Mouse (Mus musculus) hindbrain, embryonic 11.5 days (tissue): ENCODE results near the gene Gm5431. TPM values are rescaled to one million over a fixed set of nuclear protein-coding genes. Genes with fewer than 3 reads are reported as not detected.

Source experiments
- ATAC-seq: fragments of 200-750 bp; cut with Nextera tagmentation; 2 replicates; pipeline ENCODE4 v1.8.0; 2017; ENCODE audit warnings: mild to moderate bottlenecking, moderate TSS enrichment, moderate library complexity; ENCODE audit not compliant: low FRiP score
- DNase-seq: peaks from one replicate; pipeline ENCODE4 v3.0.0-alpha.2; 2015; ENCODE audit warnings: low spot score
- H3K27ac ChIP-seq: fragments of 300-500 bp; sonication (generic); 2 replicates; pipeline ENCODE4 v1.5.1; 2014; ENCODE audit warnings: mild to moderate bottlenecking, low read depth, low read length
- H3K27me3 ChIP-seq: fragments of 300-500 bp; sonication (generic); 2 replicates; pipeline ENCODE4 v1.6.1; 2014; ENCODE audit warnings: mild to moderate bottlenecking, low read length, moderate library complexity, mixed read lengths; ENCODE audit not compliant: control insufficient read depth, insufficient read depth
- H3K36me3 ChIP-seq: fragments of 300-500 bp; sonication (generic); 2 replicates; pipeline ENCODE4 v1.6.1; 2014; ENCODE audit warnings: mild to moderate bottlenecking, low read length, moderate library complexity, mixed read lengths; ENCODE audit not compliant: control insufficient read depth, insufficient read depth
- H3K4me1 ChIP-seq: fragments of 300-500 bp; sonication (generic); replicated peaks from 2 replicates; pipeline ENCODE4 v1.6.1; 2014; ENCODE audit warnings: low read length, mixed read lengths; ENCODE audit not compliant: control insufficient read depth, insufficient read depth
- H3K4me2 ChIP-seq: fragments of 300-500 bp; sonication (generic); replicated peaks from 2 replicates; pipeline ENCODE4 v1.6.1; 2014; ENCODE audit warnings: mild to moderate bottlenecking, low read depth, low read length
- H3K4me3 ChIP-seq: fragments of 300-500 bp; sonication (generic); 2 replicates; pipeline ENCODE4 v1.5.1; 2014; ENCODE audit warnings: low read depth, low read length
- H3K9ac ChIP-seq: fragments of 300-500 bp; sonication (generic); 2 replicates; pipeline ENCODE4 v1.6.1; 2014; ENCODE audit warnings: low read depth, low read length
- H3K9me3 ChIP-seq: fragments of 300-500 bp; sonication (generic); 2 replicates; pipeline ENCODE4 v1.6.1; 2016; ENCODE audit warnings: low read length; ENCODE audit not compliant: control insufficient read depth
- WGBS: fragments of 180-500 bp; shearing (Covaris S2); extraction: QIAGEN DNeasy Blood & Tissue Kit; methylation state at CpG from one replicate; pipeline ENCODE4 v1.1.7; 2014; 5-methylcytosine and 5-hydroxymethylcytosine counted together
- polyA plus RNA-seq: library from polyadenylated mRNA; unstranded; fragments of >200 nt; fragmentation: Nextera tagmentation; extraction: Ambion mirVana; gene quantifications from 2 replicates; pipeline ENCODE4 v1.2.1, GENCODE M21; 2014

The Gm5431 gene
- polyA plus RNA-seq, 1 experiment from 2014 or later: 0.26 TPM

DNA sequence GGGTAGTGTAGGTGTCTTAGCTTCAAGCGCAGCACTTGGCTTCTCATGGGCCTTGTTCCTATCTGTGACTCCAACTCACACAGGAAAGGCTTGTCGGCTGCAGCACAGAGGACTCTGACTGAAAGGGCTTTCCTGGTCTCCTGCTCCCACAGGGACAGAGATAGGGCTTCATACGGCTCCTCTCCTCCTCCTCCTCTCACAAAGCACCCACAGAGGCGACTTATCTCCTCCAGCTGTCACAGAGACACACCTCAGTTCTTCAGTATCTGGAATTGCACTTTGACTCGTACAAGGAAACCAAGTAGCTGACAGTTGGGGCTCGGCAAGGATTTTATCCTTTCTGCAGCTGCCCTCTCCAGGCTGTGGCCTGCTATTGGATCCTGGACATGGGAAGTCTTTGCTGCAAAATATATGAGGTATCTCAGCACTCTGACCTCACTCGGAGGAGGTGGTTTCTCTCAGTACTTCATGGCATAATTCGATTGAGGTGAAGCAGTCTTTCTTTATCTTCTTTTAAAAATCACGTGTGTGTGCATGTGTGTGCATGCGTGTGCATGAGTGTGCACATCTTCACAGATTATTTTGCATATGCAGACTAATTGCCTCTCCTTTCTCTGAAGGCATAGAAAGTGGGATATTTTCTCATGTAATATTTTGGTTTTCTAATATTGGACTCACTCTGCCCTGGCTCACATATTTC, 28.3 kb downstream of the Gm5431 start:
- no peak for ATAC-seq

DNA sequence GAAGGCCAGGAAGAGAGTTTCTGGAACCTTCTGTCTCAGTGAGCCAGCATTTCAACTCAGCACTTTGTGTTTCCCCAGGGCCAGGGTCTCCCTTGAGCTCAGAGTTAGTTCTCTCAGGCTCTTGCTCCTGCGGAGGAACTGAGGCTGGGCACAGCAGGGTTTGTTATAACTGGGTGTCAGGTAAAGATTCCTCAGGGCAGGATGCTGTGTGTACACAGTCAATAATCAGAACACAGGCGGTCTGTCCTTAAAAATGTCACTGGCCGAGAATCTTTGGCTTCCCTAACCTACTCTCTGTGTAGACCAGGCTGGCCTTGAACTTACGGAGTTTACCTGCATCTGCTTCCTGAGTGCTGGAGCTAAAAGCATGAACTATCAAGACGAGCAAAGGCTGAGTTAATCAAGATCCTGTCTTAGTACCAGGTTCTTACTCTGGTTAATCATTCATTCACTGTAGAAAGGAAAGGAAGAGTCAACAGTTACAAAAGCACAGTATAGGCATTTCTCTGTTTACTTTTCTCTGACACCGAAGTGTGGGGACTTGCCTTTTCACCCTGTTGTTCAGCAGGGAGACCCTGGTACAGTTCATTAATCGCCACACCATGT, 29.2 kb downstream of the Gm5431 start:
- DNase-seq: no peak
- no peak overlapping the region for H3K4me2 ChIP-seq
- WGBS: 79% methylated on average over 7 of the region's 7 CpGs
- no peaks in the 10 kb centered on the region for H3K4me1 ChIP-seq
- no peaks in the 10 kb centered on the region for H3K9me3 ChIP-seq
- no peaks in the 10 kb centered on the region for H3K36me3 ChIP-seq
- ATAC-seq: no peak
- H3K27ac ChIP-seq: no peak overlapping the region
- H3K27me3 ChIP-seq: no peaks in the 10 kb centered on the region
- no peak overlapping the region for H3K9ac ChIP-seq
- no peak overlapping the region for H3K4me3 ChIP-seq

More for the DNA sequence above, 28.3 kb downstream of the Gm5431 start:
- Histone ChIP-seq H3K36me3 (no peaks in the 10 kb centered on the region), H3K9ac (no peak overlapping the region), H3K27ac (no peak overlapping the region), H3K4me3 (no peak overlapping the region), H3K9me3 (no peaks in the 10 kb centered on the region), H3K4me2 (no peak overlapping the region), H3K4me1 (no peaks in the 10 kb centered on the region), H3K27me3 (no peaks in the 10 kb centered on the region)
- 70% methylated on average over 10 of the region's 10 CpGs for WGBS
- DNase-seq: no peak

DNA sequence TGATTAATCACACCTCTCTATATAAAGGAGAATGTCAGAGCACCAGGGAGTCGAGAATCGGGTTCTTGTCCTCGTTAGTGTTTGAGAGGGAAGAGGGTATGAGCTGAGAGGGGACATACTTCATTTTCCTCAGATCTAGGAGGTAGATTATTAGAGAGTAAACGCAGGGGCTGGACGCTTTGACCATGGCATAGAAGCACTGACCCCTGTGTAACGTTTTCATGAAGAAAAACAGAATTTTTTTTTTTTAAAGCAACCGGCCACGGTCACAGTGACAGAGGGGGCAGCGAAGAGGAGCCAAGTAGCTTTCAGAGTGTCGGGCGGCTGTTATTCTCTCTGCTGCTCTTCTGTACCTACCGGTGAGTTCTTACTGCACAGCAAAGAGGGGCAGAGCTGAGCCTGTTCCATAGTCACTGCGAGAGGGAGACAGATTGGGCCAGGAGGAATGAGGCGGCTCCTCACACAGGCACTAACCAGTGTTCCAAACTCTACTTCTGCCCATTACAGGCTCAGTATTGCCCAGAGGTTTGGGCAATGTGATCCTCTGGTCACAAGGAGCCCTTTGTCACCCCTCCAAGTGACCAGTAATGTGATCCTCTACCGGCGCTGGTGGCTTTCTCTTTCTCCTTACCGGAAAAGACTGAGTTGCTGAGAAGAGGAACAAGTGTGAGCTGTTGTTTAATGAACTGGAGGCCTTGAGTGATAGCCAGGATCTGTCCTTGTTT, 30.0 kb downstream of the Gm5431 start:
- no peak for ATAC-seq

DNA sequence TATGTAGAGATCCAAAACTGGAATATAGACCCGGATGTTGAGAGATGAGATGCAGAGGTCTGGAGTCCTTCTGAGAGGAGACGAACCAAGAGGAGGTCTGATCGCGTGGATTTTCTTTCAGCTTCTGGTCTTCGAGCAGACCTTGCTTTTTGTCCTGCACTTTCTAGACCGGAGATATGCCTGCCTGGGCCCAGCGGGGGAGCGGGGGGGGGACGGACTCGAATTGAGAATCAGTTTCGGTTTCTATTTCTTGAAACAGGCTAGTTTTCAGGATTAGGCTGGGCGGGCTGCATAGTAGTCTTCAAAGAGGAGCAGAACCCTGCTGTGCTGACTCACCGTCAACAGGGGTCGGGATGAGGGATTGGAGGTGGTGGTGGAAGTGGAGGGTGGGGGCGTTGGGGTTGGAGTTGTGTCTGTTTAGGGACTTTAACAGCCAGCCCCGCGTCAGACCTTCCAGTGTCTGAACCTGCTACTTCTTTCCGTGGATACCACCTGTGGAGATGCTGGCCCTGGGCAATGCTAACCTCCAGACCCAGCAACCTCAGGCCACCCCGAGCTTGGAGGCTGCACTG, 30.7 kb downstream of the Gm5431 start, which contains the start of gene Irgm1:
Gene Irgm1 (minus strand): TSS at position 483 of the 572 bp plus-strand sequence.
- H3K9ac ChIP-seq: peak within 1 kb of the TSS; percentile 7; the same call in 1 of the 2 replicates

More for the DNA sequence above, 30.0 kb downstream of the Gm5431 start:
- WGBS: 12% methylated on average over 17 of the region's 17 CpGs
- Histone ChIP-seq H3K4me1 (no peaks in the 10 kb centered on the region), H3K4me3 (peak overlapping the region; percentile 29), H3K27me3 (no peaks in the 10 kb centered on the region), H3K27ac (no peak overlapping the region), H3K9ac (no peak overlapping the region), H3K4me2 (peak overlapping the region; percentile 46), H3K9me3 (no peaks in the 10 kb centered on the region), H3K36me3 (no peaks in the 10 kb centered on the region)
- DNase-seq: peak; percentile 32

DNA sequence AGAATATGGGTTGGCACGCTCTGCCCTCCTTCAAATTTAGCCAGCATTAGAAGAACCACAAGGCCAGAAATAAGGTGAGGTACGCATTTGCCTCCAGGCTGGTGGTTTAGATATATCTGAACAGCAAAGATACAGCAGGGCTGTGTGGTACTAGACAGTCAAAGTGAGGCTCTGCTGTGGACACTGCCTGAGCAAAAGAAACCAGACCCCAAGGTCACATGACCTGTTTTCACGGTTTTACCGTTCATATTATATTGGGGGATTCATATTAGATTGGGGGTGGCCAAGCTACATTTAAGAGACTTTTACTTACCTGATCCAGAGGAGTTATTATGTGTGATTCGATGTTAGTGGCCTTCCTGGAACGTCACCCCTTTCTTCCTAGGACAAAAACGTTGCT, 31.2 kb downstream of the Gm5431 start:
- Histone ChIP-seq H3K4me1 (no peaks in the 10 kb centered on the region), H3K9ac (no peak overlapping the region), H3K4me3 (peak overlapping the region; percentile 29), H3K27me3 (no peaks in the 10 kb centered on the region), H3K4me2 (peak overlapping the region; percentile 46), H3K9me3 (no peaks in the 10 kb centered on the region), H3K27ac (no peak overlapping the region), H3K36me3 (no peaks in the 10 kb centered on the region)
- WGBS: 44% methylated on average over 7 of the region's 7 CpGs
- no peak for ATAC-seq
- no peak for DNase-seq

More for the DNA sequence above, 30.7 kb downstream of the Gm5431 start, which contains the start of gene Irgm1:
- 3% methylated on average over 19 of the region's 19 CpGs for WGBS
- Histone ChIP-seq H3K4me1 (no peaks in the 10 kb centered on the region), H3K4me2 (peak within 1 kb of the TSS; percentile 46), H3K27me3 (no peaks in the 10 kb centered on the region), H3K36me3 (no peaks in the 10 kb centered on the region), H3K9me3 (no peaks in the 10 kb centered on the region), H3K4me3 (peak within 1 kb of the TSS; percentile 29), H3K27ac (no peak within 1 kb of the TSS)
- peak; percentile 65 for ATAC-seq
- DNase-seq: peak; percentile 52

DNA sequence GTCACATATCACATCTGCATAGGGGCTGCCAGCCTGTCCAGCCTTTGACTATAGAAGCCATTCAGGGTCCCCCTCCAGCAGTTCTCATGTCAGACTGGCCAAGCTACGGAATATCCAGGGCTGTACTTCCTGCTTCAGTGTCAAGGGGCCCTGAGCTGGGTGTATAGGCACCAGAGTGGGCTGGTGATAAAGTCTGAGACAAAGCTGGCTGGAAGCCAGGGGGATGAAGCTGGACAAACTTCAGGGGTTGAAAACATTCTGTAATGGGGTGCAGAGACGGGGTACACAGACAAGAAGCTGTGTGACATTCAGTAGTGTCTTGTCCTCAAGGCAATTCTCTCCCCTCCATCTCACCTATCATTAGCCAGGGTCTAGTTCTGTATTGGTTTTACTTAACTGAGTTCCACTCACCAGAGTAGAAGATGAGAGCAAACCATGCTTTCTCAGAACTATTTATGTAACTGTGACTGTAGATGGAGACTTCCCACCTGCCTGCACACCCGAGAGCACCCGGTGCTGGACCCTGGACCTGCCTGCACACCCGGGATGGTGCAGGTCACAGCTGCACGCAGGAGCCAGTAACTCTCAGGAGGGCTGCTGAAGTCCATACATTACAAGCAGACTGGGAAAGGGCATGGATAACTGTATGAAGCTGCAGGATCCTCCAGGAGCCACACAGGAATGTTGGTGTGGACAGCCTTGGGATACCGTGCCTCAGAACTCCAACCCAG, 32.5 kb downstream of the Gm5431 start:
- ATAC-seq: no peak
- H3K9me3 ChIP-seq: no peaks in the 10 kb centered on the region
- no peak overlapping the region for H3K4me2 ChIP-seq
- H3K9ac ChIP-seq: no peak overlapping the region
- H3K36me3 ChIP-seq: no peaks in the 10 kb centered on the region
- DNase-seq: no peak
- no peaks in the 10 kb centered on the region for H3K27me3 ChIP-seq
- WGBS: 77% methylated on average over 7 of the region's 7 CpGs
- no peak overlapping the region for H3K4me3 ChIP-seq
- H3K27ac ChIP-seq: no peak overlapping the region
- H3K4me1 ChIP-seq: no peaks in the 10 kb centered on the region

DNA sequence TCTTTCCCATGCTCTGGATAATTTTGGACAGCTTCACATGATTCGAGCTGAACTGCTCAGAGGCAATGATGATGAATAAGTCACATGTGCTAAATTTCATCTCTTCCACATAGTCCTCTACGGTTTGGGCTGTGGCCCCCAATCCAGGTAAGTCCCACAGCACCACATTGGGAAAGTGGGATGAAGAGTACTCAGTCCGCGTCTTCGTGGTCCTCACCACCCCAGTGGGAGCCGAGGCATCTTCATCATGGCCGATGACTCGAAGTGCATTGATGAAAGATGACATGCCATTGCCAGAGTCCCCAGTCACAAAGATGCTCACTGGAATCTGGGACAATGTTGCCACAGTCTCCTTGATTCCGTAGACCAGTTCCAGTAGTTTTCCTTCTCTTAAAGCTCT, 35.5 kb downstream of the Gm5431 start:
- Histone ChIP-seq H3K27me3 (no peaks in the 10 kb centered on the region), H3K36me3 (no peaks in the 10 kb centered on the region), H3K4me2 (no peak overlapping the region), H3K4me1 (no peaks in the 10 kb centered on the region), H3K9me3 (no peaks in the 10 kb centered on the region), H3K4me3 (no peak overlapping the region), H3K27ac (no peak overlapping the region), H3K9ac (no peak overlapping the region)
- 95% methylated on average over 9 of the region's 9 CpGs for WGBS
- no peak for DNase-seq
- ATAC-seq: no peak

DNA sequence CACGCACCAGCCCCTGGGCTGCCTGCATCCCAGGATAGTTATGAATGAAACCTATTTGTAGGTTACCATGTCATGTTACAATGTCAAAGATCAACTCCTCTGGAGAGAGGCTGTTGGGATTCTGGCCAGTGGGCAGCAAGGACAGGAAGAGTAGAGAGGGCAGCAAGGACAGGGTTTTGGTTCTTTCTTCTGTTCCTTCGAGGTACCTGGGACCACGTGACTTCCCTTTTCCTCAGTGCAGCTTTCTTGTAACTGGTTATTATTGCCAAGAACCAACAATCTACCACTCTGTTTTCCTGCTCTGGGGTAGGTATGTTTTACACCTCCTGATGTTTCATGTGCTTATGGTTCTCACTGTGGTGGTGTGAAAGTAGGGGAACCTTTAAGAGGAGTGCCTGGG, 38.2 kb downstream of the Gm5431 start:
- no peaks in the 10 kb centered on the region for H3K36me3 ChIP-seq
- DNase-seq (no peak), ATAC-seq (no peak)
- H3K4me1 ChIP-seq: no peaks in the 10 kb centered on the region
- no peak overlapping the region for H3K27ac ChIP-seq
- H3K4me2 ChIP-seq: no peak overlapping the region
- no peak overlapping the region for H3K9ac ChIP-seq
- no peak overlapping the region for H3K4me3 ChIP-seq
- H3K27me3 ChIP-seq: 0 out of 2 replicates have a peak, but pooled peaks cover 2% of the 10 kb centered on the region
- 89% methylated on average over 3 of the region's 3 CpGs for WGBS
- H3K9me3 ChIP-seq: no peaks in the 10 kb centered on the region
